Mouse (Mus musculus): ENCODE measurements around the gene Zfp184. TPM values are rescaled to one million over a fixed set of nuclear protein-coding genes. Genes with fewer than 3 reads are reported as not detected.
A peak's percentile ranks its signal among the peaks of the same experiment; 100 is the strongest.

Zfp184 gene
- total RNA-seq (2012; rRNA removed) = 0.42 and 0.52 TPM in 2 replicates
- 1 to 10 TPM in 1 of 2 experiments, not detected in 1; 1.0 TPM for polyA plus RNA-seq (2012; ENCODE audit: insufficient read depth in 1 of 2, insufficient read length in 2 of 2, low read depth in 1 of 2, low replicate concordance in 2 of 2, missing spikeins in 1 of 2)

DNA sequence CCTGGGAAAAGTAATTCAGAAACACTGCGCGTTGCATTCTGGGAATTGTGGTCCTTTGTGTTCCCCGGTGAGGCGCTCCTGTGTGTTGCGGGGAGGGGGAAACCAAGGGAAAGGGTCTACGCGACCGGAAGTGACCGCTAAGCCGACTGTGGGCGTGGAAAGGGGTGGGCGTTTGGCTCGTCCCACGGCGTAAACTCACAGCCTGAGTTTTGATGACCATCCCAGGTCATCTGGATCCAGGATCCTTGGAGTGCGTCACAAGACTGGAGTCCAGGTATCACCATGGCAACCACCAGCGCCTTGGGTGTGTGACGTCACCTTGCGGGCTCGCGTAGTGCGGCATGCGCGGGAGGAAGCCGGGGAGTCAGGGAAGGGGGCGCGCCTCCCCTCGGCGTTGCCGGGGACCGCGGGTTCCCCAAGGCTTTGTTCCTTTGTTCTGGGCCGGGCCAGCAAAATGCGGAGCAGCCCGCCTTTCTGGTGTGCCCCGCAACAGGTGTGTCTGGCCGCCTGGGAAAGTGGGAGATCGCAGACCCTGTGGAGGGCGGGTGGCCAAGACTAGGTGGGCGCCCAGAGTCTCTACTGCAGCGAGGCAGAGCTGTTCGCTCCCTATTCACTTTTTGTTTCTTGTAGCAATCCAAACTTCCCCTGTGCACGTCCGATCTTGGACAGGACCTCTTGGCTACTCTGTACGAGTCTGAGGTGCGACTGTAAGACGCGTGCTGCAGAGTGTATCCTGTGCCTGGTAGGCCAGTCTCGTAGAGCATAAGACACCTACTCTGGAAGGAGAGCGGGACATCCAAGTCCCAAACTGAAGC, at the start of gene Zfp184:
TSS of gene Zfp184 (plus strand) at position 169 of the 815 bp plus-strand sequence.
- Histone ChIP-seq H3K79me2 (ENCODE audit: control insufficient read depth, insufficient read depth, low read length, poor library complexity) (no peaks in the 10 kb centered on the region), H3K27me3 (ENCODE audit: control insufficient read depth in 1 of 2, insufficient read depth in 2 of 2, low read length in 2 of 2) (no peaks in the 10 kb centered on the region), H3K9ac (ENCODE audit: control insufficient read depth, low read depth, low read length, poor library complexity, severe bottlenecking) (peak within 1 kb of the TSS; percentile 65), H3K4me3 (ENCODE audit: control insufficient read depth in 1 of 2, insufficient read depth in 1 of 2, low read depth in 2 of 2, low read length in 2 of 2) (peak within 1 kb of the TSS; percentile 75 to 88), H3K4me1 (ENCODE audit: control insufficient read depth in 1 of 2, insufficient read depth in 2 of 2, low read length in 2 of 2) (no peaks in the 10 kb centered on the region), H3K27ac (ENCODE audit: control insufficient read depth, low read depth, low read length) (no peak within 1 kb of the TSS), H3K36me3 (ENCODE audit: control insufficient read depth in 1 of 2, insufficient read depth in 2 of 2, low read length in 2 of 2) (peaks cover 0 to 4% of the 10 kb centered on the region in 2 experiments; a peak in 1 of 4 replicates), H3K9me3 (replicated peaks; ENCODE audit: insufficient read depth, low read length) (no peaks in the 10 kb centered on the region)
- DNase-seq (ENCODE audit: low read depth, low spot score) = peak; percentile 92
- TF ChIP-seq HCFC1 (IDR thresholded peaks at IDR 0.05; ENCODE audit: low read depth, low read length) = peak; percentile 91
- no peak for TF ChIP-seq TCF12 (IDR thresholded peaks at IDR 0.05; ENCODE audit: low read depth, low read length)
- no peak for TF ChIP-seq MAFK (IDR thresholded peaks at IDR 0.05; ENCODE audit: borderline replicate concordance, low read depth, low read length)
- no peak for TF ChIP-seq CHD1 (IDR thresholded peaks at IDR 0.05; ENCODE audit: low read depth, low read length)
- peak; percentile 39; the same call in 1 of the 2 replicates for TF ChIP-seq MAZ (IDR thresholded peaks at IDR 0.05; ENCODE audit: low read depth, low read length)
- no peak for TF ChIP-seq UBTF (IDR thresholded peaks at IDR 0.05; ENCODE audit: borderline replicate concordance, insufficient read depth, low read depth, low read length)
- TF ChIP-seq MAX (IDR thresholded peaks at IDR 0.05; ENCODE audit: low read length) = peak; percentile 43
- peak; percentile 82 for TF ChIP-seq MXI1 (IDR thresholded peaks at IDR 0.05; ENCODE audit: low read depth, low read length)
- peak; percentile 59 for TF ChIP-seq NRF1 (IDR thresholded peaks at IDR 0.05; ENCODE audit: insufficient read depth, low read depth, low read length, poor library complexity, severe bottlenecking)
- TF ChIP-seq ELF1 (IDR thresholded peaks at IDR 0.05; ENCODE audit: low read depth, low read length) = peak; percentile 60
- no peak; the same call in 1 of the 2 replicates for TF ChIP-seq TBP (IDR thresholded peaks at IDR 0.05; ENCODE audit: low read depth, low read length)
- peak in 1 of 3 experiments; percentile 35; a peak in 2 of 6 replicates for TF ChIP-seq CTCF (IDR thresholded peaks at IDR 0.05 in 2 of 3, conservative IDR thresholded peaks at IDR 0.05 in 1 of 3; ENCODE audit: control insufficient read depth in 1 of 3, insufficient read depth in 1 of 3, low read depth in 2 of 3, low read length in 3 of 3, poor library complexity in 1 of 3, severe bottlenecking in 1 of 3)
- no peak for TF ChIP-seq USF1 (IDR thresholded peaks at IDR 0.05; ENCODE audit: low read depth, low read length)
- TF ChIP-seq ETS1 (IDR thresholded peaks at IDR 0.05; ENCODE audit: low read depth, low read length) = no peak
- TF ChIP-seq MYB (IDR thresholded peaks at IDR 0.05; ENCODE audit: low read depth, low read length) = no peak
- TF ChIP-seq RAD21 (IDR thresholded peaks at IDR 0.05; ENCODE audit: low read depth, low read length) = no peak
- peak; percentile 64 for TF ChIP-seq SIN3A (IDR thresholded peaks at IDR 0.05; ENCODE audit: low read length)
- TF ChIP-seq POLR2A (IDR thresholded peaks at IDR 0.05; ENCODE audit: control insufficient read depth in 1 of 2, insufficient read depth in 1 of 2, low read depth in 1 of 2, low read length in 2 of 2, poor library complexity in 1 of 2) = 0 out of 4 replicates have a peak, but pooled peaks of 1 of the 2 experiments have one; percentile 30
